Mouse (Mus musculus): ENCODE data around the gene Batf3. TPM values are rescaled to one million over a fixed set of nuclear protein-coding genes. Genes with fewer than 3 reads are reported as not detected.

Gene Batf3
- total and polyA plus RNA-seq, 3 experiments, result 42.5 to 50.4 (median 44.7) TPM

- TF ChIP-seq BHLHE40 (IDR thresholded peaks at IDR 0.05; ENCODE audit: low read depth, low read length), result no peak
- TF ChIP-seq POLR2AphosphoS2 (IDR thresholded peaks at IDR 0.05; ENCODE audit: low read depth, low read length), result no peak
- TF ChIP-seq CHD2 (IDR thresholded peaks at IDR 0.05; ENCODE audit: low read length), result no peak
- TF ChIP-seq USF2 (conservative IDR thresholded peaks at IDR 0.05; ENCODE audit: low read depth, low read length), result no peak
- no peak for TF ChIP-seq KAT2A (IDR thresholded peaks at IDR 0.05; ENCODE audit: insufficient replicate concordance, low read length)
- TF ChIP-seq NELFE (IDR thresholded peaks at IDR 0.05; ENCODE audit: low read depth, low read length), result no peak
- no peak for TF ChIP-seq TBP (conservative IDR thresholded peaks at IDR 0.05; ENCODE audit: low read depth, low read length)
- TF ChIP-seq ZNF384 (IDR thresholded peaks at IDR 0.05; ENCODE audit: low read depth, low read length), result no peak
- TF ChIP-seq TCF12 (IDR thresholded peaks at IDR 0.05; ENCODE audit: low read depth, low read length), result no peak
- TF ChIP-seq SMC3 (IDR thresholded peaks at IDR 0.05; ENCODE audit: low read depth, low read length), result no peak
- no peak for TF ChIP-seq RAD21 (IDR thresholded peaks at IDR 0.05; ENCODE audit: low read depth, low read length)
- no peak for TF ChIP-seq POLR2A (IDR thresholded peaks at IDR 0.05; ENCODE audit: low read depth, low read length)
- TF ChIP-seq MXI1 (IDR thresholded peaks at IDR 0.05; ENCODE audit: low read depth, low read length), result no peak
- TF ChIP-seq JUN (IDR thresholded peaks at IDR 0.05; ENCODE audit: insufficient read depth, low read depth, low read length), result no peak
- no peak for TF ChIP-seq GABPA (IDR thresholded peaks at IDR 0.05; ENCODE audit: insufficient replicate concordance, low read depth, low read length)
- TF ChIP-seq CTCF (conservative IDR thresholded peaks at IDR 0.05 in 1 of 2, IDR thresholded peaks at IDR 0.05 in 1 of 2; ENCODE audit: low read depth in 2 of 2, low read length in 2 of 2), result no peak
- no peak for TF ChIP-seq E2F4 (IDR thresholded peaks at IDR 0.05; ENCODE audit: insufficient replicate concordance, low read depth, low read length)
- no peak for TF ChIP-seq MAZ (IDR thresholded peaks at IDR 0.05; ENCODE audit: low read depth, low read length)
- TF ChIP-seq PAX5 (IDR thresholded peaks at IDR 0.05; ENCODE audit: low read length), result no peak
- no peak overlapping the region for H3K4me3 ChIP-seq (replicated peaks in 1 of 3; ENCODE audit: low read depth in 2 of 3, low read length in 2 of 3, poor library complexity in 1 of 3)
- H3K4me1 ChIP-seq (ENCODE audit: control insufficient read depth in 1 of 2, insufficient read depth in 2 of 2), result peaks cover 20 to 47% of the 10 kb centered on the region in 2 experiments
- dilution Hi-C loops (cut with MboI; ENCODE audit: extremely low pct_ligation_motif_present, extremely low pct_unique_long_range_greater_than_20kb, low sequenced_read_pairs), result no loop called here
- H3K27ac ChIP-seq (ENCODE audit: insufficient read depth, low read depth), result no peak overlapping the region
- in situ Hi-C loops (cut with MboI; ENCODE audit: low pct_ligation_motif_present, low pct_unique_long_range_greater_than_20kb, low sequenced_read_pairs), result loop anchor here (25.0 kb wide), 1 partner anchor 707 kb away; the partner anchor contains the start of gene Nek2
- H3K9me3 ChIP-seq (replicated peaks; ENCODE audit: low read length), result peaks cover 9% of the 10 kb centered on the region
- H3K9ac ChIP-seq (ENCODE audit: insufficient read depth, low read depth), result no peak overlapping the region
- H3K4me2 ChIP-seq (ENCODE audit: insufficient read depth, low read depth, poor library complexity, severe bottlenecking), result no peak overlapping the region
- no peaks in the 10 kb centered on the region for H3K27me3 ChIP-seq (replicated peaks)
- H3K36me3 ChIP-seq (replicated peaks in 1 of 2; ENCODE audit: control insufficient read depth in 1 of 2, insufficient read depth in 1 of 2, low read length in 1 of 2), result peaks cover 34 to 70% of the 10 kb centered on the region in 2 experiments
- no peak for DNase-seq (ENCODE audit: extremely low read depth)
- no peaks in the 10 kb centered on the region for H3K79me2 ChIP-seq (replicated peaks; ENCODE audit: control insufficient read depth, extremely low read depth, insufficient read depth, poor library complexity, severe bottlenecking)
Measured at GRCm38 (mm10) chr1:191105246-191105645, 7.6 kb downstream of the Batf3 start.

GRCm38 (mm10) chr1:191107306-191107705 is 9.7 kb downstream of the Batf3 start:
- H3K4me3 ChIP-seq (replicated peaks in 1 of 3; ENCODE audit: low read depth in 2 of 3, low read length in 2 of 3, poor library complexity in 1 of 3), result no peak overlapping the region
- peaks cover 30 to 59% of the 10 kb centered on the region in 2 experiments for H3K36me3 ChIP-seq (replicated peaks in 1 of 2; ENCODE audit: control insufficient read depth in 1 of 2, insufficient read depth in 1 of 2, low read length in 1 of 2)
- in situ Hi-C loops (cut with MboI; ENCODE audit: low pct_ligation_motif_present, low pct_unique_long_range_greater_than_20kb, low sequenced_read_pairs), result loop anchor here (25.0 kb wide), 1 partner anchor 705 kb away; the partner anchor contains the start of gene Nek2
- H3K27ac ChIP-seq (ENCODE audit: insufficient read depth, low read depth), result no peak overlapping the region
- no peaks in the 10 kb centered on the region for H3K9me3 ChIP-seq (replicated peaks; ENCODE audit: low read length)
- DNase-seq (ENCODE audit: extremely low read depth), result no peak
- H3K4me1 ChIP-seq (ENCODE audit: control insufficient read depth in 1 of 2, insufficient read depth in 2 of 2), result peaks cover 33 to 59% of the 10 kb centered on the region in 2 experiments
- dilution Hi-C loops (cut with MboI; ENCODE audit: extremely low pct_ligation_motif_present, extremely low pct_unique_long_range_greater_than_20kb, low sequenced_read_pairs), result no loop called here
- no peaks in the 10 kb centered on the region for H3K79me2 ChIP-seq (replicated peaks; ENCODE audit: control insufficient read depth, extremely low read depth, insufficient read depth, poor library complexity, severe bottlenecking)
- H3K4me2 ChIP-seq (ENCODE audit: insufficient read depth, low read depth, poor library complexity, severe bottlenecking), result no peak overlapping the region
- TF ChIP-seq HCFC1 (IDR thresholded peaks at IDR 0.05; ENCODE audit: low read depth, low read length) (no peak), USF2 (conservative IDR thresholded peaks at IDR 0.05; ENCODE audit: low read depth, low read length) (no peak)
- H3K27me3 ChIP-seq (replicated peaks), result no peaks in the 10 kb centered on the region
- no peak overlapping the region for H3K9ac ChIP-seq (ENCODE audit: insufficient read depth, low read depth)
